Mouse (Mus musculus) right cerebral cortex, postnatal 4 days (tissue): ENCODE measurements around the gene Mfsd14a.
A peak's percentile ranks its signal among the peaks of the same experiment; 100 is the strongest.

ENCODE experiments used
- DNase-seq: peaks from one replicate; pipeline ENCODE4 v3.0.0-alpha.2; 2022

Mfsd14a gene

DNA sequence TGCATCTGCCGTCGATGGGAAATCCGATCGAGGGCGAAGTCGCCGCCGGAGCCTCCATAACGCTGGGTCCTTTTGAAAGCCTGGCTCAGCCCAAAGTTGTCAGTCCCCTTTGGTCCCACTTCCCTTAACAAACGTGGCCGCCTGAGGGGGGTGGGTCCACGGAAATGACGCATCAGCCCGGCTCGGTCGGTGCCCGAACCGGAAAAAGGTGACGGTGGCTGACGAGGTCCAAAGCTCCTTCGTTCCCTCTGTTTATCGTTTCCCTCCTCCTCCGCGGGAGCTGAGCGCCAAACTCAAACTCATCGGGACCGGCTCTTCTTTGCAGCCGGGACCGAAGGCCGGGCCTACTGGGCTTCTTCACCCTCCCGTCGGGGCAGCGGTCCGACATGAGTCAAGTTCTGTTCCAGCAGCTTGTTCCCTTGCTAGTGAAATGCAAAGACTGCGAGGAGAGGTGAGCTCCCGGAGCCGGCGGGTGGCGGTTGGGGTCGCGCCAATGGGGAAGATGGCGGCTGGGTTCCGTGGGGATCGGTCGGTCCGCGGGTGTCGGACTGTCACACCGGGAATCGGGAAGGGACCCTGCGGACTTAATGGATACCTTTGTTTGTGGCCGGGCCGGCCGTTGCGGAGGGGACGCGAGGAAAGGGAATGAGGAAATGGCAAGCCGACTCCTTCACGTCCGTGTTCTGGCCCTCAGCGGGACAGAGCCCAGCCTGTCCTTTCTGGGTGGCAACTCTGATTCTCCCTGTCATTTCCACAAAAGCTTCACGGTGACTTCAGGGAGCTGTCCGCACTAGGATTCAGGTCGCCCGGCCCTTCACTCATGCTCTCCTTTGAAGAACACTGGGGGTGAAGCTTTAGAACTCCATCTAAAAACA is 67.5 kb downstream of the Mfsd14a start, which contains the start of gene Sass6:
TSS of gene Sass6 (plus strand) at position 255 of the 875 bp plus-strand sequence.
- DNase-seq, result peak; percentile 99

DNA sequence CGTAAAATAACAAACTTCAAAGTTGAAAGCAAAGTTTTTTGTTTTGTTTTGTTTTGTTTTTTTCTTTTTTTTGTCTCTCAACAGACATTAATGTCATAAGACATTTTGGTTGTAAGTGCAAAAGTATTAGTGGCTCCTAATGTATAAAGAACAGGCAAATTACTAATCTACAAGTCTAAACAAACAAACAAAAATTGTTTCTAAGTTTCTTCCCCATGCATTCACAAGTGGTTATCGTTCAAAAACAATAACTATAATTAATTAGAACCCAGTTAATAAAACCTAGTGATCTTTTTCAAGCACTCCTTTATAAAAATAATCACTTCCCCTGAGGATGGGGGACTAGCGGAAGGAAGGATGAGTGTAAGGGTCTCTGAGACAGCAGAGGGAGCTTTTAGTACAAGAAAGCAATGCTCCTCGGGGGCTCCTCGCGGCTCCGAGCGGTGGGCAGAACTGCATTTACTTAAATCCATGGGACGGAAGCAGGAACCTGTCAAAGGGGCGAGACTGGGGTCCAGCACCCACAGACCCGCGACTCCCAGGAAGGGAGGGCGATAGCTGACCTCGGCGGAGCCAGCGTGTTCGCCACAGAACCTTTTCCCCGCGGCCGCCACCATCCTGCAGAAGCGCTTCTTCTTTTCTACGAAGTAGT is 68.3 kb downstream of the Mfsd14a start:
- peak; percentile 60 for DNase-seq

DNA sequence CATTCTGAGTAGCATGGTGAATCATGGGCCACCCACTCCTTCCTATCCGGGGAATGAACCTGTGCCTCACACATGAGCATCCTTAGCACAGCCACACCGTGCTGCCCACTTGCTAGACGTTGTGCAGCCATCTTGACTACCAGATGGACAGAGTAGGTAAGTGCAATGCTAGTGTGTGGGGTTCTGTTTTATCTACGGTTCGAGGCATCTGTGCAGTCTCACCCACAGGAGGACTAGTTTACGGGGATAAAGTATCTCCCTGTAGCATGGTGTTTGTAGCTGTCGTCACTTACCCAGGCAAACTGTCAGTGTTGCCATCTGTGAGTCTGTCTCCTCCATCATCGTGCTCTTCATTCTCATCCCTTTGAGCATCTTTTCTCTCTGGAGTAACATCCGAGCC is 80.3 kb downstream of the Mfsd14a start:
- DNase-seq, result no peak
